Mouse (Mus musculus) liver, adult 2 months (tissue): ENCODE data around the gene Surf1.

Experiments
- CTCF ChIP-seq: fragments of 200-500 bp; IDR thresholded peaks from 2 replicates; pipeline ENCODE4 v1.5.1; 2011; ENCODE audit warnings: low read depth, low read length, control low read depth
- POLR2A ChIP-seq: fragments of 200-500 bp; IDR thresholded peaks from 2 replicates; pipeline ENCODE4 v1.6.1; 2011; ENCODE audit warnings: low read length, control low read depth; ENCODE audit not compliant: insufficient read depth; ENCODE audit errors: extremely low read depth

GRCm38 (mm10) chr2:26952866-26953265 lies 36.5 kb upstream of the Surf1 start:
- TF ChIP-seq CTCF (no peak), POLR2A (no peak)
